Mouse (Mus musculus) midbrain, embryonic 11.5 days (tissue): ENCODE results near the gene Itgb7. TPM values are rescaled to one million over a fixed set of nuclear protein-coding genes. Genes with fewer than 3 reads are reported as not detected.

Experiments
- ATAC-seq: fragments of 200-750 bp; cut with Nextera tagmentation; 2 replicates; pipeline ENCODE4 v1.8.0; 2017; ENCODE audit warnings: moderate TSS enrichment, moderate library complexity; ENCODE audit not compliant: low FRiP score
- DNase-seq: peaks from one replicate; pipeline ENCODE4 v3.0.0; 2015; ENCODE audit warnings: low spot score; ENCODE audit errors: missing footprints
- H3K27ac ChIP-seq: fragments of 300-500 bp; sonication (generic); 2 replicates; pipeline ENCODE4 v1.5.1; 2014; ENCODE audit warnings: low read depth, low read length
- H3K27me3 ChIP-seq: fragments of 300-500 bp; sonication (generic); 2 replicates; pipeline ENCODE4 v1.6.1; 2014; ENCODE audit warnings: mild to moderate bottlenecking, low read length, moderate library complexity, mixed read lengths; ENCODE audit not compliant: control insufficient read depth, insufficient read depth
- H3K36me3 ChIP-seq: fragments of 300-500 bp; sonication (generic); 2 replicates; pipeline ENCODE4 v1.6.1; 2014; ENCODE audit warnings: mild to moderate bottlenecking, low read length, moderate library complexity, mixed read lengths; ENCODE audit not compliant: control insufficient read depth, insufficient read depth
- H3K4me1 ChIP-seq: fragments of 300-500 bp; sonication (generic); 2 replicates; pipeline ENCODE4 v1.6.1; 2014; ENCODE audit warnings: low read length; ENCODE audit not compliant: control insufficient read depth, insufficient read depth
- H3K4me2 ChIP-seq: fragments of 300-500 bp; sonication (generic); 2 replicates; pipeline ENCODE4 v1.6.1; 2014; ENCODE audit warnings: mild to moderate bottlenecking, moderate library complexity
- H3K4me3 ChIP-seq: fragments of 300-500 bp; sonication (generic); 2 replicates; pipeline ENCODE4 v1.5.1; 2014; ENCODE audit warnings: low read depth, low read length
- H3K9ac ChIP-seq: fragments of 300-500 bp; sonication (generic); 2 replicates; pipeline ENCODE4 v1.6.1; 2014; ENCODE audit warnings: low read length
- H3K9me3 ChIP-seq: fragments of 300-500 bp; sonication (generic); 2 replicates; pipeline ENCODE4 v1.6.1; 2016; ENCODE audit warnings: low read length; ENCODE audit not compliant: control insufficient read depth
- WGBS: fragments of 180-500 bp; shearing (Covaris S2); extraction: QIAGEN DNeasy Blood & Tissue Kit; methylation state at CpG from one replicate; pipeline ENCODE4 v1.1.7; 2014; 5-methylcytosine and 5-hydroxymethylcytosine counted together
- polyA plus RNA-seq: library from polyadenylated mRNA; unstranded; fragments of >200 nt; fragmentation: Nextera tagmentation; extraction: Ambion mirVana; gene quantifications from 2 replicates; pipeline ENCODE4 v1.2.1, GENCODE M21; 2014

Itgb7 gene
- 0.15 and 0.55 TPM in 2 replicates for polyA plus RNA-seq

DNA sequence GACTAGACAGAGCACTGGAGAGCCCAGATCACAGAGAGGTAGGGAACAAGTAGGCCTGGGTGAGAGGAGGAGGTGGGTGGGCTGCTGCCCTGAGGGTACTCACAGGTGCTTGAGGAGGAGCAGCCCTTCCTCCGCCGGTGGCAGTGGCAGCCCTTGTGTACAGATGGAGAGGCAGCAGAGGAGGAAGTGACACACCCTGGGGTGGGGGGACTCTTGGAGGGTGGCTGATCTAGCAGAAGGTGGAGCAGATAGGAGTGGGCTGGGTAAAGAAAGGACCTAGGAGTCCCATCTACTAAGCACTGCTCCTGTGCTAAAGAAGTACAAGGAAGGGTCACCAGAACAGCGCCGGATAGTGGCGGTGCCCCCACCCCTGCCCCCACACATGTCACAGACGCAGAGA, at the start of gene Itgb7:
Gene Itgb7, minus strand, starts transcription at position 197 of the 400 bp plus-strand sequence.
- Histone ChIP-seq H3K4me1 (peaks cover 13% of the 10 kb centered on the region), H3K27ac (no peak within 1 kb of the TSS), H3K4me2 (no peak within 1 kb of the TSS), H3K9ac (no peak within 1 kb of the TSS), H3K4me3 (no peak within 1 kb of the TSS), H3K27me3 (no peaks in the 10 kb centered on the region), H3K9me3 (no peaks in the 10 kb centered on the region), H3K36me3 (no peaks in the 10 kb centered on the region)
- no peak for DNase-seq
- ATAC-seq = no peak
- 58% methylated on average over 6 of the region's 6 CpGs for WGBS

DNA sequence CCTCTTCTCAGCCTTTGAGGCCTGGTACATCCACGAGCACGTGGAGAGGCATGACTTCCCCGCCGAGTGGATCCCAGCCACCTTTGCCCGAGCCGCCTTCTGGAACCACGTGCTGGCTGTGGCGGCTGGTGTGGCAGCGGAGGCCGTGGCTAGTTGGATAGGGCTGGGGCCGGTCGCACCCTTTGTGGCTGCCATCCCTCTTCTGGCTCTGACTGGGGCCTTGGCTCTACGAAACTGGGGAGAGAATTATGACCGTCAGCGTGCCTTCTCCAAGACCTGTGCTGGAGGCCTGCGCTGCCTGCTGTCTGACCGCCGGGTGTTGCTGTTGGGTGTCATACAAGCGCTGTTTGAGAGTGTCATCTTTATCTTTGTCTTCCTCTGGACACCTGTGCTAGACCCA, 48.9 kb upstream of the Itgb7 start:
- Histone ChIP-seq H3K4me3 (no peak overlapping the region; the same call in 1 of the 2 replicates), H3K4me2 (no peak overlapping the region; the same call in 1 of the 2 replicates), H3K4me1 (peaks cover 11% of the 10 kb centered on the region), H3K36me3 (peaks cover 10% of the 10 kb centered on the region), H3K9ac (no peak overlapping the region), H3K9me3 (no peaks in the 10 kb centered on the region), H3K27ac (no peak overlapping the region), H3K27me3 (no peaks in the 10 kb centered on the region)
- 95% methylated on average over 19 of the region's 19 CpGs for WGBS
- ATAC-seq (no peak), DNase-seq (no peak)

DNA sequence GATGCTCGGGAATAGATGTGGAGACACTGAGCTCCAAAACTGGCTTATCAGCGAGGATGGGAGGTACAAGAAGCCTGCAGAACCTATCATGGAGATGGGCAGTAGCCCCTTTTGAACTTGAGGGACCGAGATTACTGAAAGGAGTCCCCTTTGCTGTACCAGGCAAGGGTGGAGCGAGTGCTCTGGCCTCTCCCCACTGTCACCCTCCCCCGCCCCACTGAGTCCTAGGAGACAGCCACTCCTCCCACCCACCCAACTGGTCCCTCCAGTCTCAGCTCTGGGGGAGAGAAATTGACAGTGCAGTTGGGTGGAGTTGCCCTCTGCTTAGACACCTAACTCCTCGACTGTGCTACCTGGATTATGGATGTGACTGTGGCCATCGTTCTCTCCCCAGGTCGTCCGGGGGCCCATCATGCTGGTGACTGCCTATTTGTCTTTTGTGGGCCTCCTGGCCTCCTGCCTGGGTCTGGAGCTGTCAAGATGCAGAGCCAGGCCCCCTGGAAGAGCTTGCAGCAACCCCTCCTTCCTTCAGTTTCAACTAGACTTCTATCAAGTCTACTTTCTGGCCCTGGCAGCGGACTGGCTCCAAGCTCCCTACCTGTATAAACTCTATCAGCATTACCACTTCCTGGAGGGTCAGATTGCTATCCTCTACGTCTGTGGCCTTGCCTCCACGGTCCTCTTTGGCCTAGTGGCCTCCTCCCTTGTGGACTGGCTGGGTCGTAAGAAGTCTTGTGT, 48.2 kb upstream of the Itgb7 start:
- no peaks in the 10 kb centered on the region for H3K27me3 ChIP-seq
- H3K36me3 ChIP-seq = peaks cover 10% of the 10 kb centered on the region
- DNase-seq = no peak
- H3K9me3 ChIP-seq = no peaks in the 10 kb centered on the region
- peak overlapping the region; percentile 80 for H3K9ac ChIP-seq
- peak overlapping the region; percentile 75; the same call in 1 of the 2 replicates for H3K27ac ChIP-seq
- peaks cover 11% of the 10 kb centered on the region for H3K4me1 ChIP-seq
- peak overlapping the region; percentile 92 for H3K4me2 ChIP-seq
- ATAC-seq = peak; percentile 38
- 32% methylated on average over 13 of the region's 13 CpGs for WGBS
- H3K4me3 ChIP-seq = peak overlapping the region; percentile 91

DNA sequence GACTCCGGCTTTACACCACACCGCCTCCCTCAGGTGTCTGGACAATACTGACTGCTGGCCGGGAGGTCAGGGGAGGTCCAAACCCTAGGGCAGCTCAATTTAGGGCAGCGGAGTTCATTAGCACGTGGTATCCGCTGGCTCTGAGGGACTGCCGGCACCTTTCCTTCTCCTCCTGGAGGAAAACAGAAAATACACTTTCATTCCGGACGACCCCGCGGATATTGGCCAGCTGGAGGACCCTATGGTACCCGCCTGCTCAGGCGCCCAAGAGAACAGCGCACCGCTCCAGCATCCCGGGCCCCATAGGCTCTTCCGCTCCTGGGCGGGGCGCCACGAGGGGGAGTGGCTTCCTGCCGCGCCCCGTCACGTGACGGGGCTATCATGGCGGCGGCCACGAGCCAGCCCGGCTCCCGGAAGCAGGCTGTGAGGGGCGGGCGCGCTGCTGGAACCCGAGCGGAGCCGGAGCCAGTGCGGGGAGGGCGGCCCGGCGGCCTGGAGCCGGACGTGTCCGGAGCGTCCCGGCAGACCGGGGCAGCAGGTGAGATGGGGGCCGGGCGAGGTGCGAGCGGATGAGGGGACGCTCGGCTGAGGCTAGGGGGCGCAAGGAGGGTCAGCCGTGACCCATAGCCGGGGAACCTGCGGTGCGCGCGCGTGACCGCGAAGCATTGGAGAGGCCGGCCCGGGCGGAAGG, 47.5 kb upstream of the Itgb7 start, which contains the start of gene Mfsd5:
Gene Mfsd5, plus strand, starts transcription at position 363 of the 691 bp plus-strand sequence.
- H3K4me2 ChIP-seq = peak within 1 kb of the TSS; percentile 92
- peak within 1 kb of the TSS; percentile 91 for H3K4me3 ChIP-seq
- peak; percentile 98 for ATAC-seq
- no peaks in the 10 kb centered on the region for H3K27me3 ChIP-seq
- peaks cover 10% of the 10 kb centered on the region for H3K36me3 ChIP-seq
- H3K9ac ChIP-seq = peak within 1 kb of the TSS; percentile 80
- peak within 1 kb of the TSS; percentile 75 for H3K27ac ChIP-seq
- H3K9me3 ChIP-seq = no peaks in the 10 kb centered on the region
- WGBS = under 1% methylated on average over 61 of the region's 65 CpGs
- H3K4me1 ChIP-seq = peaks cover 11% of the 10 kb centered on the region
- peak; percentile 99 for DNase-seq

DNA sequence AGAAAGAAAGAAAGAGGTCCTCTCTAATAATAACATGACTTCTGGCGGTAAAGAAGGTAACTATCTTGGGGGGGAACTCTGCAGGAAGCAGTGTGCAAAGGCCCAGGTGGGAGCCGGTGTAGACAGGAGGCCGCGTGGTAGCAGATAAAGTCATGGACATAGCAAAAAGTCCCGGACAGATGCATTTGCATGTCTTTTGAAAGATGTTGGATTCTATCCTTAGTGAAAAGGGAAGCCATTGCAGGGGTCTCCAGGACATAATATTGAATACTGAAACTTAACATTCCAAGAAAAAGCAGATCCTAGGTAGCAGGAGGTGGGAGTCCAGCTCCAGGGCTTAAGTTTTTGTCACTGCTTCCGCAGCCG, 47.0 kb upstream of the Itgb7 start:
- peak overlapping the region; percentile 80 for H3K9ac ChIP-seq
- WGBS = 28% methylated on average over 7 of the region's 7 CpGs
- peak overlapping the region; percentile 75 for H3K27ac ChIP-seq
- no peak; the same call in 1 of the 2 replicates for ATAC-seq
- peaks cover 11% of the 10 kb centered on the region for H3K4me1 ChIP-seq
- peak overlapping the region; percentile 91 for H3K4me3 ChIP-seq
- DNase-seq = no peak
- H3K27me3 ChIP-seq = no peaks in the 10 kb centered on the region
- peaks cover 10% of the 10 kb centered on the region for H3K36me3 ChIP-seq
- no peaks in the 10 kb centered on the region for H3K9me3 ChIP-seq
- H3K4me2 ChIP-seq = peak overlapping the region; percentile 92

DNA sequence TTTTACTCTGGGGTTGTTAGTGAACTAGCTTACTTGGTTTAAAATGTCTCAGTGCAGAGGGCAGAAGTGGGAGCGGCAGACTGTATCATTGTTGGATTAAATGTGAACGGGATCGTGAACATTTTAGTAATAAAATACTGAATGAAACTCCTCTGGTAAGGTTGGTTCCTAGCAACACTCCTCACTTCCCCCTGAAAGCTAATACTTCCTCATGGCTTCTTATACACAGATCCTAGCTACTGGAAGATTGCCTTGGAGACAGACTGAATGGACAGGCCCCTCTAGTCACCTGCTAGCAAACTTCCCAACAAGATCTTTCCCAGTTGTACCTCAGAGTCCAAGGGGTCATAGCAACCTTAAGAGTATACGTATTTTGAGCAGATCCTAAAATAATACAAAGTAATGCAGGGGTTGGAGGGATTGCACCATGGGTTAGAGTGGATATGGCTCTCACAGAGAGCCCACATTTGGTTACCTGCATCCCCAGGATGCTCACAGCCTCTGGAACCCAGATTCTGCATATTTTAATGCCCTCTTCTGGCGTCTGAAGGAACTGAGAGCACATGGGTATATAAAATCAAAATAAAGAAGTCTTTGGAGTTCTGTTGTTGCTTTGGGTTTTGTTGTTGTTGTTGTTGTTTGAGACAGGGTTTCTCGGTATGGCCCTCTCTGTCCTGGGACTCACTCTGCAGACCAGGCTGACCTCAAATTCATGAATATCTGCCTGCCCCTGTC, 42.4 kb upstream of the Itgb7 start:
- Histone ChIP-seq H3K4me1 (peaks cover 3% of the 10 kb centered on the region), H3K27ac (no peak overlapping the region), H3K4me3 (no peak overlapping the region), H3K4me2 (no peak overlapping the region), H3K9ac (no peak overlapping the region), H3K27me3 (peaks cover 3% of the 10 kb centered on the region; the same call in 1 of the 2 replicates), H3K9me3 (no peaks in the 10 kb centered on the region), H3K36me3 (no peaks in the 10 kb centered on the region)
- ATAC-seq = no peak
- 74% methylated on average over 6 of the region's 6 CpGs for WGBS
- no peak for DNase-seq

DNA sequence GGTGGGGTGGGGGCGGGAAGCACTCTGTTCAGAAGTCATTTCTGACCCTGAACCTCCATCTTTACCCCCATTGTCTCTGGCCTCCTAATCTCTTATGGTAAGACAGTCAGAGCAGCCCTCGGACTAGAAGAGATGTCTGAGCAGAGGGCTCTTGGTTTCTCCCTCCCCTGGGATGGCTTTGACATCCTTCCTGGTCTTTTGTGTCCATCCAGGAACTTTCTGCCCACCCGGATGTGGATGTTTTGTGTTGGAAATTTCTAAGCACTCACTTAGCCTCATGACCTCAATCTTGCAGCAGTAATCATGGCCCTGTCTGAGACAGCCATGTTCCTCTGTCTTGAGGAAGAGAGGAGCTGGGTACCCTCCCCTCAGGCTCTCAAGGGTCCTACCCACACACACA, 39.7 kb upstream of the Itgb7 start:
- Histone ChIP-seq H3K9me3 (no peaks in the 10 kb centered on the region), H3K9ac (no peak overlapping the region), H3K27me3 (peaks cover 3% of the 10 kb centered on the region; the same call in 1 of the 2 replicates), H3K4me2 (no peak overlapping the region), H3K4me1 (no peaks in the 10 kb centered on the region; the same call in 1 of the 2 replicates), H3K27ac (no peak overlapping the region), H3K4me3 (no peak overlapping the region), H3K36me3 (no peaks in the 10 kb centered on the region)
- ATAC-seq (no peak), DNase-seq (no peak)
- 14% methylated on average over 3 of the region's 3 CpGs for WGBS

DNA sequence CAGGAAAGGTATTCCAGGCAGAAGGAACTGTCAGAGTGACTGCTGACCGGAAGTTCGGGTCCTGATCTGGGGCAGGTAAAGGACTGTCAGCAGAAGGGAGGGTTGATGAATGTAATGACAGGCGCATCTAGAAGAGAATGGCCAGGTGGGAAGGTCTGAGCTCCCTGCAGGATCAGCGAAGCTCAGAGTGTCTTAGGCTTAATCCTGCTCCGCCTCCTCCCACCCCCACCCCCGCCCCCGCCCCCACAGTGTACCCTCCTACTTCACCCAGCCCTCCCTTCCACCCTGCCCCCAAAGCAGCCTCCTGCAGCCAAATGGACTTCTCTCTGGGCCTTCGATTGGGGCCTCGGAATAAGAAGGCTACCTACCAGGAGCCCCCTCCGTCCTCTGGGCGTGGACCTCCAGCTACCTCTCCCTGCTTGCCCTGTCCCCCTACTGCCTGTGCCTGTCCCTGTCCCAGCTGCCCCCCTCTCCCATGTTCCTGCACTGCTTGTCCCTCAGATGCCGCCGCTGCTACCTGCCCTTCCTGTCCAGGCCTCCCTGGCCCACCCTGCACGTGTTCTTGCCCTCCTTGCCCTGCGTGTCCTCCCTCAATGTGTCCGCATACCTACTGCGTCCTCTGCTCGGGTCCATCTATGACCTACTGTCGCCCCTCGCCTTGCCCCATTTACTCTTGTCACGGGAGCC, 38.7 kb upstream of the Itgb7 start, which contains the start of gene Gm9918:
Gene Gm9918, plus strand, starts transcription at position 290 of the 687 bp plus-strand sequence.
- Histone ChIP-seq H3K27ac (no peak within 1 kb of the TSS), H3K36me3 (no peaks in the 10 kb centered on the region), H3K9me3 (no peaks in the 10 kb centered on the region), H3K9ac (0 out of 2 replicates have a peak within 1 kb of the TSS, but pooled peaks have one; percentile 3), H3K4me3 (no peak within 1 kb of the TSS), H3K4me1 (no peaks in the 10 kb centered on the region; the same call in 1 of the 2 replicates), H3K27me3 (peaks cover 3% of the 10 kb centered on the region; the same call in 1 of the 2 replicates), H3K4me2 (peak within 1 kb of the TSS; percentile 37; the same call in 1 of the 2 replicates)
- 0 out of 2 replicates have a peak, but pooled peaks have one; percentile 44 for ATAC-seq
- 6% methylated on average over 19 of the region's 21 CpGs for WGBS
- no peak for DNase-seq
